Mouse (Mus musculus) CD4-positive, CD25-positive, alpha-beta regulatory T cell, adult 4 months (primary cell): ENCODE data around the gene Slc37a4. TPM values are rescaled to one million over a fixed set of nuclear protein-coding genes. Genes with fewer than 3 reads are reported as not detected.
"Not testable (repeated sequence)": the region's sequence is repeated elsewhere in the genome, so short reads cannot be mapped to it uniquely, and the experiment has no call there.

Source experiments
- ATAC-seq: one replicate; pipeline ENCODE4 v1.8.0; 2017
- polyA plus RNA-seq, 2 experiments: library from polyadenylated mRNA; unstranded; fragments of 100-300 nt; shearing (Covaris generic); gene quantifications; one replicate each; pipeline ENCODE4 v1.2.1; 2017

Slc37a4 gene
- polyA plus RNA-seq, 2 experiments from 2014 or later, result 16.1 to 19.7 TPM

GRCm38 (mm10) chr9:44444402-44445025 is 47.9 kb downstream of the Slc37a4 start:
- ATAC-seq, result not testable (repeated sequence)

DNA sequence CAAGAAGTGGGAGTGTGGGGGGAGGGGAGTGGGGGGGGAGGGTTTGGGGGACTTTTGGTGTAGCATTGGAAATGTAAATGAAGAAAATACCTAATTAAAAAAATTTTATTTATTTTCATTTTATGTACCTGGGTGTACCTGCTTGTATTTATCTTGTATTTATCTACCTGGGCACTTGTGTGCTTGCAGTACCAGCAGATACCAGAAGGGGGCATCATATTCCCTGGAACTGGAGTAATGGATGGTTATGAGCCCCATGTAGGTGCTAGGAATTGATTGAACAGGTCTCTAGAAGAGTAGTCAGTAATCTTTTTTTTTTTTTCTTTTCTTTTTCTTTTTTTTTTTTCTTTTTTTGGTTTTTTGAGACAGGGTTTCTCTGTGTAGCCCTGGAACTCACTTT is 53.7 kb downstream of the Slc37a4 start:
- no peak for ATAC-seq

Other genes starting within 250 kb of the Slc37a4 start
- 10 to 100 TPM; 22.7 to 23.0 TPM for gene Cbl, start 162.8 kb upstream of the Slc37a4 start, polyA plus RNA-seq
- gene Ccdc153, start 156.2 kb upstream of the Slc37a4 start, polyA plus RNA-seq, result not detected
- gene Pdzd3, start 145.4 kb upstream of the Slc37a4 start, polyA plus RNA-seq, result not detected
- 1 to 10 TPM; 3.7 to 7.3 TPM for gene Nlrx1, start 128.3 kb upstream of the Slc37a4 start, polyA plus RNA-seq
- gene Abcg4, start 108.2 kb upstream of the Slc37a4 start, polyA plus RNA-seq, result not detected
- 10 to 100 TPM; 20.0 to 23.4 TPM for gene Hinfp, start 91.2 kb upstream of the Slc37a4 start, polyA plus RNA-seq
- 1 to 10 TPM; 3.2 to 3.6 TPM for gene C2cd2l, start 76.6 kb upstream of the Slc37a4 start, polyA plus RNA-seq
- 10 to 100 TPM; 15.7 to 16.0 TPM for gene Dpagt1, start 70.8 kb upstream of the Slc37a4 start, polyA plus RNA-seq
- 10 to 100 TPM; 11.3 to 14.7 TPM for gene H2afx, start 62.2 kb upstream of the Slc37a4 start, polyA plus RNA-seq
- 10 to 100 TPM; 23.7 to 24.0 TPM for gene Hmbs, start 52.6 kb upstream of the Slc37a4 start, polyA plus RNA-seq
- 10 to 100 TPM; 55.6 to 86.7 TPM for gene Vps11, start 35.2 kb upstream of the Slc37a4 start, polyA plus RNA-seq
- gene Hyou1, start 17.4 kb upstream of the Slc37a4 start, polyA plus RNA-seq, result 10 to 100 TPM; 13.6 to 18.3 TPM
- 1,000 to 10,000 TPM; 2,962 to 3,624 TPM for gene Rps25, start 10.3 kb downstream of the Slc37a4 start, polyA plus RNA-seq
- gene Trappc4, start 10.7 kb downstream of the Slc37a4 start, polyA plus RNA-seq, result 100 to 1,000 TPM; 143 to 153 TPM
- gene Ccdc84, start 21.7 kb downstream of the Slc37a4 start, polyA plus RNA-seq, result 10 to 100 TPM; 24.7 to 27.2 TPM
- under 1 TPM in 1 of 2 experiments, not detected in 1; 0.43 TPM for gene Foxr1, start 44.3 kb downstream of the Slc37a4 start, polyA plus RNA-seq
- gene Upk2, start 58.1 kb downstream of the Slc37a4 start, polyA plus RNA-seq, result not detected
- gene Bcl9l, start 86.0 kb downstream of the Slc37a4 start, polyA plus RNA-seq, result 10 to 100 TPM; 13.3 to 17.6 TPM
- gene Cxcr5, start 165.0 kb downstream of the Slc37a4 start, polyA plus RNA-seq, result 100 to 1,000 TPM in 1 of 2 experiments, 10 to 100 TPM in 1; 93.9 to 121 TPM
- gene Ddx6, start 208.0 kb downstream of the Slc37a4 start, polyA plus RNA-seq, result 10 to 100 TPM; 68.5 to 94.4 TPM